Mouse (Mus musculus): ENCODE measurements around the gene Rere.
"Not testable (repeated sequence)": the region's sequence is repeated elsewhere in the genome, so short reads cannot be mapped to it uniquely, and the experiment has no call there.

Rere gene

GRCm38 (mm10) chr4:150582966-150583776 lies 301.7 kb downstream of the Rere start:
- DNase-seq (ENCODE audit: low spot score in 2 of 2), result peak; percentile 71 to 81

DNA sequence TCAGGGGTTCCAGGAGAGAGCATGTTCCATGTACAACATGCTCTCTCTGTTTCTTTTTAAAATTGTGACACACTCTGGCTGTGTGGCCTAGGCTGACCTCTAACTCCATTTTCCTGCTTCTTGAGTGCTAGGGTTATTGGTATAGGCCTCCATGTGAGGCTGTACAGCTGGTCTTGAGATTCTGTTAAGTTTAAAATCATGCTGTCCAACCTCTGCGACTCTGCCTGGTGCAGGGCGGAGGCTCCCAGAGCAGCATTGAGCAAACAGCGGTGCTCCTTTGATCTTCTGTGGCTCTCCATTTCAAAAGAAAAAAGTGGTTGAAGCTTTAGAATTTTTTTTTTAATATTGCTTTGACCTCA lies 302.3 kb downstream of the Rere start:
- DNase-seq (ENCODE audit: low spot score in 2 of 2), result no peak

DNA sequence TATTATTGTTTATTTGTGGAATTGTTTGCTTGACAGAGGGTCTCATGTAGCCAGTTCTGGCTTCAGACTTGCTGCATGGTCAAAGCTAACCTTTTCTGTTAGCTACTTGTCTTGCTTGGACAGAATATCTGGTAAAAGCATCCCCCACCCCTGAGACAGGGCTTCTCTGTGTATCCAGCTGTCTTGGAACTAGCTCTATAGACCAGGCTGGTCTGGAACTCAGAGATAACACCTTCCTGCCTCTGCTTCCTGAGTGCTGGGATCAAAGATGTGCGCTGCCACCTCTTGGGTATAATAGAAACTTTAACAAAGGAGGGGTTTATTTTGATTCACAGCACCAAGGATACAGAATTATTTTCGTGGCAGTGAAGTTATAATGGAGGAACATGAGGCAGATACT lies 304.4 kb downstream of the Rere start:
- no peak for DNase-seq (ENCODE audit: low spot score in 2 of 2)

DNA sequence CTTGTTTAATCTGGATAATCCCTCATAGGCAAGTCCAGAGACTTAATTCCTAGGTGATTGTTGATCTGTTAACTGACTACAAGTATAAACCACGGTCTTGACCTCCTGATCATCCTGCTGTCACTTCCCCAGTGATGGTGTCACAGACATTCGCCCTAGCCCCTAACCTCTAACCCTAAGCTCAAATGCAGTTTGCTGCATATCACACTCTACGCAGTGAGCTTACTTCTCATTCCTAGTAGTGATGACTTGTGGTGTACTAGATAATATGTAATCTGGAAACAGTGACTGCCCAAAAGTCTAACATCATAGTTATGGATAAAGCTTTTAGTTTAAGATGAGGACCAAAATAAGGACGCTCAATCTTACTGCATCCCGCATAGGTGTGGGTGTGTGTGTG lies 304.8 kb downstream of the Rere start:
- no peak for DNase-seq (ENCODE audit: low spot score in 2 of 2)

- DNase-seq (ENCODE audit: low spot score in 2 of 2), result no peak
Observed at GRCm38 (mm10) chr4:150587597-150588299, 306.3 kb downstream of the Rere start.

GRCm38 (mm10) chr4:150588300-150588621 lies 306.8 kb downstream of the Rere start:
- DNase-seq (ENCODE audit: low spot score in 2 of 2), result no peak

DNA sequence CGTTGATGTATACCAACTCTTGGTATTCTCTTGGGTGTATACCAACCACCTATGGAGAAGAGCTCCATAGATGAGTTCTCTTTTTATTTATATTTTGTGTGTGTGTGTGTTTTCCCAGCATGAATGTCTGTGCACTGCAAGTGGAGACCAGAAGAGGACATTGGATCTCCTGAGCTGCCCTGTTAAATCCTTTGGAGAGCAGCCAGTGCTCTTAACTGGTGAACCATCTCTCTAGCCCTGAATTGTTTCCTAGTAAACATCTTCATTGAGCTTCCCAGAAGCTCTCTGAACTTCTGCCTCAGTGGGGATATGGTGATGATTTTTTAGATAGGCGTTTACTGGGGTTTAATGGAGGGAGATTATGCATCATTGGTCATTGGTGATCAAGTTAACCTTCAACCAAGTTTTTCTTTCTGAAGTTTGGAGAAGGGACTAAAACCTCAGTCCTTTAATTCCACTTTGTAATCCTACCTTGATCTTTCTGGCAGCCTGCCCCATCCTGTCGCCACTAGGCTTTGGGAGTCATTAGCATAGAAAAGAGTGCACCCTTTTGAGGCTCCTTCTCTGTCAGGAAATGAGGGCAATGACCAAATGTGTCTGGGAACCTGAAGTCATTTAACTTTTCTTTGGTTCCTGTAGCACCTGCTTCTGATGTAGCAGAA lies 309.3 kb downstream of the Rere start:
- no peak for DNase-seq (ENCODE audit: low spot score in 2 of 2)

GRCm38 (mm10) chr4:150591602-150592001 lies 310.2 kb downstream of the Rere start:
- DNase-seq (ENCODE audit: low spot score in 2 of 2), result no peak

GRCm38 (mm10) chr4:150592087-150592486 lies 310.6 kb downstream of the Rere start:
- DNase-seq (ENCODE audit: low spot score in 2 of 2), result no peak

GRCm38 (mm10) chr4:150593473-150594217 lies 312.2 kb downstream of the Rere start:
- no peak for DNase-seq (ENCODE audit: low spot score in 2 of 2)

DNA sequence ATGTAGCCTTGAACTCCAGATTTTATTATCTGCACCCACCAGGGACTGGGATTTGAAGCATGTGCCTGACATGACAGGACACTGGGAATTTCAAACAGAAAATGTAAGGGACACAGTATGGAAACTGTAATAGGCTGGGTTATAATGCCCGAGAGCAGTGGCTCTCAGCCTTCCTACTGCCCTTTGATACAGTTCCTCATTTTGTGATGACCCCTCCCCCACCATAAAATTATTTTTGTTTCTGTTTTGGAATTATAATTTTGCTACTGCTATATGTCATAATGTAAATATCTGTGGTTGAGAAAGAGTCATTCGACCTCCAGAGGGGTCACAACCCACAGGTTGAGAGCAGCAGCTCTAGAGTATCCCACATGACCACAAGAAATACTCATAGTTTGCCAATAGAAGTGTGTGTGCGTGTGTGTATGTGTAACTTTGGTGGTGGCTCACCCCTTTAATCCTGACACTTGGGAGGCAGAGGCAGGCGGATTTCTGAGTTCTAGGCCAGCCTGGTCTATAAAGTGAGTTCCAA lies 312.9 kb downstream of the Rere start:
- DNase-seq (ENCODE audit: low spot score in 2 of 2), result no peak

DNA sequence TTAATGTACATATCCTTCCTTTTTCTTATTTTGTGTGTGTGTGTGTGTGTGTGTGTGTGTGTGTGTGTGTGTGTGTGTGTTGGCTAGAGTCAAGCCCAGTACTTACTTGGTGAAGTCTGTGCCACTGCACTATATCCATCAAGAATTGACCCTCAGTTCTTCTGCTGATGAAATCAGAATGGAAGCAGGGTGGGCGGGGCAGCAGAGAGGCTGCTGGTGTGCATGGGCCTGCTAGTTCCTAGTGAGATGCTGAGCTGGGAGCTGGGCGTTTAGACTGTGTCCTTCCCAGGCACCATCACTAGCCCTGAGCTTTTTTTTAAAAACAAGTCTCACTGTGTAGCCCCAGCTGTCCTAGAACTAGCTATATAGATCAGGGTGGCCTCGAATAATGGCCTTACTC lies 313.6 kb downstream of the Rere start:
- no peak for DNase-seq (ENCODE audit: low spot score in 2 of 2)

GRCm38 (mm10) chr4:150595991-150596390 lies 314.5 kb downstream of the Rere start:
- no peak for DNase-seq (ENCODE audit: low spot score in 2 of 2)

DNA sequence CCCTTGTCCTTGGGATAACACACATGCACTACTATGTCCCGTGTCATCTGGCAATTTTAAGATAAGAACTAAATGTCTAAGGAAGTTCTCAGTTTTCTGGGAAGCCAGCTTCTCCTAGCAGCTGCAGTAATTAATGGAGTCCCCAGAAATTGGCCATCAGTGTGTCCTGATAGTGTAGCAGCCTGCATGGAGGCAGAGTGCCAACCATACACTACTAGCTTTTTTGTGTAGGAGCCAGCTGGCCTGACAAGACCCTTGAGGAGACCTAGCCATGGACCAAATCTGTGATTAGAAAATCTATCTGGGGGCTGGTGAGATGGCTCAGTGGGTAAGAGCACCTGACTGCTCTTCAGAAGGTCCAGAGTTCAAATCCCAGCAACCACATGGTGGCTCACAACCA lies 317.2 kb downstream of the Rere start:
- peak; percentile 63 to 73 for DNase-seq (ENCODE audit: low spot score in 2 of 2)

DNA sequence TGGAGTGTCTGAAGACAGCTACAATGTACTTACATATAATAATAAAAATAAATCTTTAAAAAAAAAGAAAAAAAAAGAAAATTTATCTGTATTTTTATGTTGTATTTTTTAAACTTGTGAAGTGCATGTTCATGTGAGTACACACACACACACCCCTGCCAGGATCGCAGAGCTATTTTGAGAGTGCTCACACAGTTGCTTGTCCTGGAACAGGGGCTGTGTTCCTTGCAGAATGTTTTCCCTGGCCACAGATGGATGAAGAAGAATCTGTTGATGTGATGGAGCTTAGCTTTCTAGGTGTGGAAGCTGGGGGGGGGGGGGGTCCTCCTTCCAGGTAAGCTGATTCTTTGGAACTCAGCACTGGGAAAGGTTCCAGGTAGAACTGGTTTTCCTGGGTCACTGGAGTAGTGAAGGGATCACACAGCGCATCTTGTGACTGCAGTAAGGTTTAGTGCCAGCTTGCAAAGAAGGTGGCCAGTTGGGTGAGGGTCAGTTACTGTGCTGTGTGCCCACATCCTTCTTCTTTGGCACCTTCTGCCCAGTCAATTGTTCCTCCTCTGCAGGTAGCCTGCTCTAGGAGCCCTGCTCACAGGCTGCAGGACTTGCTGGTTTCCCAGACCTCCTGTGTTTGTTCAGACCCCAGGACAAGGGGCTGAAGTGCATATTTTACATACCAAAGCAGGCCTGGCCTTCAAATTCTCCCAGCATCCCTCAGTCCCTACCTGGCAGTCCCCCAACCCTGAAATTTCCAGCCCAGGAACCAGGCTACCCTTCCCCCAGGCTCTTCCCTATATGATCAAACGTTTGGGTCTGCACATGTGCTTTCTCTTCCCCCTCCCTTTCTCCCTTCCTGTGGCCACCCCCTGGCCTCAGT lies 317.9 kb downstream of the Rere start:
- no peak for DNase-seq (ENCODE audit: low spot score in 2 of 2)

GRCm38 (mm10) chr4:150600503-150600902 lies 319.1 kb downstream of the Rere start:
- DNase-seq (ENCODE audit: low spot score in 2 of 2), result not testable (repeated sequence)

- DNase-seq (ENCODE audit: low spot score in 2 of 2), result no peak
Observed at GRCm38 (mm10) chr4:150601489-150601888, 320.0 kb downstream of the Rere start.

GRCm38 (mm10) chr4:150603366-150604061 lies 322.1 kb downstream of the Rere start:
- DNase-seq (ENCODE audit: low spot score in 2 of 2), result no peak

DNA sequence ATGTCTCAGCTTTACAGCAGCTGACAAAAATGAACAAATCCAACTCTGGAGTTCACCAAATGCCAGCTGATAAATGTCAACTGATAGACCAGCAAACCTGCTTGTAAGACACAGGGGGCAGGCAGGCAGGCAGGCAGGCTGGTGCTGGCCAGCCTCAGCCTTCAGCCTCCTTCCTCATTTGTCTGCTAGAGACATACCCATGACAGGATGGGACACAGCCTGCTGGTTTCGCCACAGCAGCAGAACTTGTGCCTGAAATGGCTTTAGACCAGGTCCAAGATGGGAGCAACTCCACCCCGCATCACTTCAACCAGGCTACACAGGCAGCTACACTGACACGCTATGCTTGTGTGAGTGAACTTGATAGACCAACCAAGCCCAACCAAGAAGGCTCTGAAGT lies 324.4 kb downstream of the Rere start:
- DNase-seq (ENCODE audit: low spot score in 2 of 2), result no peak

DNA sequence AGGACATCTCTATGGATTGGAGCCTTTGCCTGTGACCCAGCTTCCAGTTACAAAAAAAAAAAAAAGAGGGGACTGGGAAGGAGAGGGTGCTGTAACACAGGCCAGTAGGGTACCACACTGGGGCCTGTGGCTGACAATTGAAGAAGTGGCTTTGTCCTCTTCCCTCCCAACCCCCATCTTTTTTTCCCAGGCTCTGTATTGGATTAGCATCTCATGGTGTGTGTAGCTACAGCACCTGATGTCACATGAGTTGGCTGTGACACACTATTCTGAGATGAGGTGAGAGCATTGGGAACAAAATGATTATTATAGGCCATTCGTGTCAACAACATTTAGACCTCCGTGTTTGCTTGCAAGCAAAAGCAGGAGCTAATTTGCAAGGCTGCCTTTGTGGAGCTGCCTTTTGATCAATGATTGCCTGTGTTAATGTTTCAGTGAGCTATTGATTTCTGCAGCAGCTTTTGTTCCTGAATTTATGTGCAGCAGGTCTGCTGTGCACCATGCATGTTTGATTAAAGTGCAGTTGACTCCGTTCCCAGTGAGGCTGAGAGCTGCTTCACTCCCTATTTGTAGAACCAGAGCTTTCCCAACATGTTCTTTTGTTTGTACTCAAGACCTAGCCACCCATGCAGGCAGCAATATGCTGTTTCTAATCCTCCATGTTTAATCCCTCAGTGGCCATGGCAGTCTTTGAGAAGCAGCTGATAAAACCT lies 325.2 kb downstream of the Rere start:
- no peak for DNase-seq (ENCODE audit: low spot score in 2 of 2)
